Mouse (Mus musculus): ENCODE results near the gene Cbr2.
"Not testable (repeated sequence)": the region's sequence is repeated elsewhere in the genome, so short reads cannot be mapped to it uniquely, and the experiment has no call there.

Cbr2 gene

GRCm38 (mm10) chr11:120731858-120732680 lies at the start of gene Cbr2:
Gene Cbr2 (minus strand): TSS chr11:120732114.
- peak; percentile 97 for DNase-seq (ENCODE audit: low spot score)

- DNase-seq (ENCODE audit: low spot score), result not testable (repeated sequence)
These were observed 49.4 kb upstream of the Cbr2 start for GRCm38 (mm10) chr11:120781361-120781760.

- DNase-seq (ENCODE audit: low spot score), result no peak
These were observed 48.0 kb upstream of the Cbr2 start for GRCm38 (mm10) chr11:120779876-120780275.

GRCm38 (mm10) chr11:120777123-120777522 lies 45.2 kb upstream of the Cbr2 start:
- no peak for DNase-seq (ENCODE audit: low spot score)

GRCm38 (mm10) chr11:120775774-120776469 lies 44.0 kb upstream of the Cbr2 start:
- peak; percentile 98 for DNase-seq (ENCODE audit: low spot score)

- no peak for DNase-seq (ENCODE audit: low spot score)
These were observed 41.7 kb upstream of the Cbr2 start for GRCm38 (mm10) chr11:120773463-120774190.

GRCm38 (mm10) chr11:120772749-120773148 lies 40.8 kb upstream of the Cbr2 start:
- DNase-seq (ENCODE audit: low spot score), result no peak

DNA sequence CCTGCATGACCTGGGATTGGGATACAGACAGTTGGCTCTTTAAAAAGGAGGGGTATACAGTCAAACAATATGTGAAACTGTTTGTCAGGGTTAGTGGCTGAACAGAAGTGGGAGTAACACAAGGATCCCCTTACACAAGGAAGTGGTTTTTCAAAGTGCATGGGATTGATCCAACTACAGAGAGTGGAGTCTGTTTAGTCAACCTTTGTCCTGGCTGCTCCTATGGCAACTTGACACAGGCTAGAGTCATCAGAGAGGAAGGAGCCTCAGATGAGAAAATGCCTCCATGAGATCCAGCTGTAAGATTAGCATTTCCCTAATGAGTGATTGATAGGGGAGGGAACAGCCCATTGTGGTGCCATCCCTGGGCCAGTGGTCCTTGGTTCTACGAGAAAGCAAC lies 36.3 kb upstream of the Cbr2 start:
- peak; percentile 72 for DNase-seq (ENCODE audit: low spot score)

DNA sequence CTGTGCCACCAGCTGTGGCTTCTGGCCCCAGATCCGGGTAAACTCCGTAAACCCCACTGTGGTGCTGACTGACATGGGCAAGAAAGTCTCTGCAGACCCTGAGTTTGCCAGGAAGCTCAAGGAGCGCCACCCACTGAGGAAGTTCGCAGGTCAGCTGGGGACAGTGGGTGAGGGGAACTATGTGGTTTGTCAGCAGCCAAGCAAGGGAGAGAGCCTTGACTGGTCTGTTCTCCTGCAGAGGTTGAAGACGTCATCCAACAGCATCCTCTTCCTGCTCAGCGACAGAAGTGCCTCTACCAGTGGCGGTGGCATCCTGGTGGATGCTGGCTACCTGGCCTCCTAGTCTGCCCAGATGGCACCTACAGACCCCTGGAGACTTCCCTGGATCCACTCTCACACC lies 35.1 kb upstream of the Cbr2 start:
- DNase-seq (ENCODE audit: low spot score), result not testable (repeated sequence)

- not testable (repeated sequence) for DNase-seq (ENCODE audit: low spot score)
These were observed 31.4 kb upstream of the Cbr2 start for GRCm38 (mm10) chr11:120763121-120763999.

DNA sequence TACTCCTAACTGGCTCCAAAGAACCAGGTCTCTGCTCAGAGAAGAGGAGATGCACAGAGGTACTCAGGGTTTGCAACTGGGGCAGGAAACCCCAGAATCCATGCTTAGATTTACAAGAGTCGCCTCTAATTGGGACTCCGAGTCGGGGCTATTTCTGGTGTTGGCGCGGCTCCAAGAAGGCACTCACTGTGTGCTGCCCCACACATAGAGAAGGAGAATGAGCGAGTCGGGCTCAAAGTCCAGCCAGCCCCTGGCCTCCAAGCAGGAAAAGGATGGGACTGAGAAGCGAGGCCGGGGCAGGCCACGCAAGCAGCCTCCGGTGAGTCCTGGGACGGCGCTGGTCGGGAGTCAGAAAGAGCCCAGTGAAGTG lies 30.7 kb upstream of the Cbr2 start, which contains the start of gene Hmga1b:
Hmga1b (plus strand) TSS at position 123 of the 370 bp plus-strand sequence.
- not testable (repeated sequence) for DNase-seq (ENCODE audit: low spot score)

DNA sequence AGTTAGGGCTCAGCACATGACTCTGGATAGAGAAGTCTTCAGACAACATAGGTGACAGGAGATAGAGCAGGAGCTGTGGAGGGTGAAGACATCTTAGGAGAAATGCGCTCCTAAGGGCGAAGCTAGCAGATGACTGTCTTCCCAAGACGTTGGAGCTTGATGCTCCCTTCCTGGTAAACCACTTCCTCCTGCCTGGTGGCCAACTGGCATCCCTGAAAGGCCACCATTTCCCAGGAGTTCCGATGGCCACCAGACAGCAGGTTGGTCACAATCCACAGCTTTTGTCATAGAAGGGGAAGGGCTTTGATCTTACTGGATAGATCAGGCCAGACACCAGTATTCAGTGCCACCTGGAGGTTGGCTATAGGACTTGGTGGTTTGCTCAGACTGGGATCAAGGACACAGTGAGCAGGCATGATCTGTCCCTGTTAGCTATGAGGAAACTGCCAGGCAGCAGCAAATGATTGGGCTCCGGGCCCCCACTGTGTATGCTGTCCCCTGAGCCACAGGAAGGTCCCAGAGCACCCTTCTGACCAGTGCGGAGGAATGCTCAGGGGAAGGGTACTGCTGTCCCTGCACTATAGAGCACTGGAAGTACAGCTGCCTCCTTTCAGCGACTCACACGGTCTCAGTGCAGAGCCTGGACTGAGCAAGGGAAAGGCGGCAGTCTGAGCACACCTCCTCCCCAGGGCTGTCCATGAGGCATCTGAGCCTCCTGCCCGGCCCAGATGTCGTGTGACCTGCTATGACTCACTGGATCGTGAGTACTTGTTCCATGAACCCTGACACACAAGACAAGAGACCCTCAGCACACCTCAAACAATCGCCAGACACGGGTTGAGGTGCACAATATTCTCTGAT lies 30.1 kb upstream of the Cbr2 start:
- no peak for DNase-seq (ENCODE audit: low spot score)

DNA sequence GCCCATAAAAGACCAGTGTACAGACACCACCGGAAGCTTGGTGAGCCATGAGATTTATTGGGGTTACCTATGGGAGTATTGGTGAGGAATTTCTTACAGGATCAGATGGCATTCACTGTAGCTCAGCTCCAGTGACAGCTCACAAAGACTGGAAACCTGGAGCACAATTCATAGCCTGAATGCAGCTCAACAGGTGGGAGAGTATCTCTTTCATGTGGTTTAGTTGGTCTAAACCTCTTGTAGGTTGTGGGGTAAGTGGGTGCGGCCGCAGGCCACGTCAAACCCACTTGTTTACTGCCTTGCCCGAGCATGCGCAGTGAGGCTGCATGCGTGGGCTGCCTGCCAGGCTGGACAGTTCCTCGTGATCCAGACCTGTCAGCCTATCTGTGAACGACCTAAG lies 28.3 kb upstream of the Cbr2 start:
- no peak for DNase-seq (ENCODE audit: low spot score)

DNA sequence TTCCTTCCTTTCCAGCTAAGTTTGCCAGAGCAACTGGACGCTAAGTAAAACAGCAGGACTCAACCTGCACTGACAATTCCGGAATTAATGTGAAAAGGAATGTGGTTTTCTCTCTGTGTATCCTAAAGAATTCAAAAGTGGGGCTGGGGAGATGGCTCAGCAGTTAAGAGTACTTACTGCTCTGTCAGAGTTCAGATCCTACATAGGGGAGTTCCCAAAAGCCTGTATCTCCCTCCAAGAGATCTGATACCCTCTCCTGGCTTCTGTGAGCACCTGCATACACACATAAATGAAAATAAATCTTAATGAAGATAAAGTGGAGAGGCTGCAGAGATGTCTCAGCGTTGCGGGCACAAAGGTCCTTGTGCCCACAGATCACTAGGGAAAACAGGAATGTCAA lies 19.7 kb upstream of the Cbr2 start:
- DNase-seq (ENCODE audit: low spot score), result no peak

DNA sequence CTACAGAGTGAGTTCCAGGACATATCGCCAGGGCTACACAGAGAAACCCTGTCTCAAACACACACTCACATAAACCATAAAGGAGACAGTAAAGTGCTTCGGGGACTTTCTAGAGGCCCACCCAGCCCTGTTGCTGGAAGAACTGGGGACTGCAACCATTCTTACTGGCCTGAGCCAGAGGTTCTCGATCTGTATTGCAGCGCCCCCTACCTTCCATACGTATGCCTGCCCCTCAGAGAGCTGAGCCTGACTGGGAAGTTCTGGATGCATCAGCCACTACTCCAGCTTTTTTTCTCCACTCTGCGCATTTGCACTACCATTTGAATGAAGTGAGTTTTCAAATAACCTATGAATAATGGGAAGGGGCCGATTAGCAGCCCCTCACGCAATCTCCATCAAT lies 17.5 kb upstream of the Cbr2 start:
- no peak for DNase-seq (ENCODE audit: low spot score)

GRCm38 (mm10) chr11:120747974-120748373 lies 16.1 kb upstream of the Cbr2 start:
- DNase-seq (ENCODE audit: low spot score), result no peak

DNA sequence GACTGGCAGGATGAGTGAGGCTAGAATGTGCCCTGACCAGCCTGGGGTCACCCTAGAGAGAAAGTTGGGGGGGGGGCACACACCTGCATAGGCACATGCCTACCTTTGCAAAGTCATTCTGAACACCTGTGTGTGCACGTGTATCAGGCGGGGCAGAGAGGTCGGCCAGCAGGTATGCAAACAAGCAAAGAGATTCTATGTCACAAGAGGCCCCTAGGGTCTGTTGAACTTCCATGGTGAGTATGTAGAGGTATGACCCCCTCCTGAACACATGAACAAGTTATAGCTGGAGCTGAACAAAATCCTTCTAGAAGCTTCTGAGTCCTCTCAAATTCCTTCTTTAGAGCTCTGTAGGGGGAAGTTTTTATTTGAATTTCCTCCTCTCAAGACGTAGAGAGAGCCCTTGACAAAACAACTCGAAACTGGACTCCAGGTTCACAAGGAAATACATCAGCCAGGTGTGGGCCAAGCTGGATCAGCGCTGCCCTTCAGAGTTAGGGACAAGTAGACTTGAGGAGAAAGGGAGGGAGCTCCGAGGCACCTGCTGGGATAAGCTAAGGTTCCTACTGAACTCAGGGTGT lies 12.3 kb upstream of the Cbr2 start:
- no peak for DNase-seq (ENCODE audit: low spot score)

DNA sequence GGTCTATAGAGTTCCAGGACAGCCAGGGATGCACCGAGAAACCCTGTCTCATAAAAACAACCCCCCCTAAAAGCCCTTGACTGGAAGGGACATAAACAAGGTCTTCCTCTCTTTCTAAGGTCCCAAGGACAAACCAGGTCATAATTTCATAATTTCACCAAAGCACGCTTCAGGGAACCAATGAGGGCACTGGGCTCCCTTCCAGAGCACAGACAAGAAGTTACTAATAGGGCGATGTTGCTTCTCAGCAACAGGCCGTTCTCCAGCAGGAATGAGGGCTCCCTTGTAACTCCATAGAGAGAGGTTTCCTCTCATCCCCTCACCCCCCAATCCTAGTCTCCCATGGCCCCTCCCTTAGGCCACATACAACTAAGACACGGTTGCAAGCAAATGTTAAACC lies 9.1 kb upstream of the Cbr2 start:
- DNase-seq (ENCODE audit: low spot score), result no peak

DNA sequence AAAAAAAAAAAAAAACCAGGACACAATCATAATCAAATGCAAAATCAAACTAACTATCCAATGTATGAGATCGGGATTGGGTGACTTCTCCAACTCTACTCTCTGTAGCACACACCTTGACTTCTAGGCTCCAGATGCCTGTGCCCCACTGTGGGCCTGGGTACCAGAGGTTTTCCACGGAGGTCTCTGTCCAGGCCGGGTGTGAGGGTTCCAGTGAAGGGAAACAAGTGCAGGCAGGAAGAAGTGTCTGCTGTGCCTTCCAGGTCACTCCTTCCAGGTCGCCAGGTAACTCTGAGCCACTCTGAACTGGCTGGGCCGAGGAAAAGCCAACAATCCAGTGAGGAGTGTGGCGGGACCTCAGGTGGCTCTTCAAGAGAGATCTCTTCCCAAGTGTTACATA lies 4.5 kb upstream of the Cbr2 start:
- DNase-seq (ENCODE audit: low spot score), result no peak

GRCm38 (mm10) chr11:120733521-120733920 lies 1.6 kb upstream of the Cbr2 start:
- DNase-seq (ENCODE audit: low spot score), result peak; percentile 84

All from adipocyte (in vitro differentiated cells).